Mouse (Mus musculus) urinary bladder, postnatal 36 days (tissue): ENCODE measurements around the gene Olfr798.

Experiments used
- DNase-seq, 2 experiments: peaks; one replicate each; pipeline ENCODE4 v3.0.0; 2022; ENCODE audit warnings: low spot score in 2 of 2, mixed read lengths in 1 of 2

Gene Olfr798

DNA sequence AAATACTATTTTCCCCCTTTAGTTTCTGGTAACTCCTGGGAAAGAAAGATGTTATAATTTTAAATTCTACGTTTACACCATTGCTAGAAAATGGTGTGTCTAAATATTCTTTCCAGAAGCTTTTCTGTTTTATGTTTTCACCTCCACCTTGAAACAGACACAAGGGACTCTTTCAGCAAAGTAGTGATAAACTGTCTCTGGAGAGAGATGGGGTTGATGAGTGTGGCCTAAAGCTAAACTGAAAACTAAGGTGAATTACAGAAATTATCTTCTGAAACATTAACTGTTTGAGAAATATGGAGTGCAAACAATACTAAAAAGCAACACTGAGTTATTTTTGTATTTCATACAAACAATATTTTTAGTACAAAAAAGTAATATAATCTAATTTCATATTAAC, at the start of gene Olfr798:
Gene Olfr798, minus strand, starts transcription at position 101 of the 400 bp plus-strand sequence.
- DNase-seq, result no peak

DNA sequence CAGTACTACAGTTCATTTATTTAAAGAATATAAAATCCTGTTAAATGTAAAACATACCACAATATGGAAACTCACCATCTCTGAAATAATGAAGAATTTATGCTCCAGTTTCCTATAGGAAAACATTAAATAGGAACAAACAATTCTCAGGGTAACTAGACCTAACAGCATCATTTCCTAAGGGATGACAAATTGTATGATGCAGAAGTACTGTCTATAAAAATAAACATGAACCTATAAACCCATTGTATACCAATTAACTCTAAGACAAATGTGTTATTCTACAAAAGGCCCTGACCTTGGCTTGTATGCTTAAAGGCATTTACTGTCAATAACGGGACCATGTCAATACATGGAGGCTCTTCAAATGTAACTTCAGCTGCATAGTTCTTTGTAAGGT, 46.0 kb upstream of the Olfr798 start, which contains the start of gene Olfr801:
Gene Olfr801, minus strand, starts transcription at position 101 of the 400 bp plus-strand sequence.
- no peak for DNase-seq

DNA sequence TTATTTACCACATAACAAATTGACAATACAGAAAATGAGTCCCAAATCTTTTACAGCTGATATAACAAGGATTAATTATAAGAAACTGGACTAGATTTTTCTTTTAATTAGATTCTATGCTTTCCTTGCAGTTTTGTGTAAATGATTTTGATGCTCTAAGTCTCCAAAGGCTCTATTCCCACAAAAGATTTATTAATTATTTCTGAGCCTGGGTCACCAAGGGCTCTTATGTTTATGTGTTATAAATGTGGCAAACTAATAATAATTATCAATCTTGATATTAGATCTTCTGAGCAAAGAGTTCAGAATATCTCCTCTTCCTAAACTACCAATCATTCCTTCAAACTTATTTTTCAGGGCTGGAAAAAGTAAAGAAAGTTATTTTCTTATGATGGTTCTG, 29.7 kb upstream of the Olfr798 start, which contains the start of gene Olfr800:
Gene Olfr800, plus strand, starts transcription at position 301 of the 400 bp plus-strand sequence.
- no peak for DNase-seq

DNA sequence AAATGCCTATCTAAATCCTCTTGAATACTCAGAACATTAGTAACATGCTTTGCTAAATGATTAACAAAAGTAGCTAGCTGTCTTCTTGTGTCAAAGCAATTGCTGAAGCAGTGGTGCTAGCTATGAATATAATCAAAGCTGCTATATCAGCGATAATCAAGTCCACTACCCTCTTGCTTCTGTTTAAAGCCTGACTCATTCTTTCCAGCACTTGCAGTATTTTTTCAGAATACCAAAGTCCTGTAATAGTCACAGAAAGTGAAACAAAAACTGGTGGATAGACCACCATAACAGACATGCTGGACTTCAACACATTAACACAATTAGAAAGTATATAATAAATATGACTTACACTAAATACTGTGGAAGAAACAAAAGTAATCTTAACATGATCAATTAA, 24.0 kb upstream of the Olfr798 start:
- DNase-seq, result no peak

DNA sequence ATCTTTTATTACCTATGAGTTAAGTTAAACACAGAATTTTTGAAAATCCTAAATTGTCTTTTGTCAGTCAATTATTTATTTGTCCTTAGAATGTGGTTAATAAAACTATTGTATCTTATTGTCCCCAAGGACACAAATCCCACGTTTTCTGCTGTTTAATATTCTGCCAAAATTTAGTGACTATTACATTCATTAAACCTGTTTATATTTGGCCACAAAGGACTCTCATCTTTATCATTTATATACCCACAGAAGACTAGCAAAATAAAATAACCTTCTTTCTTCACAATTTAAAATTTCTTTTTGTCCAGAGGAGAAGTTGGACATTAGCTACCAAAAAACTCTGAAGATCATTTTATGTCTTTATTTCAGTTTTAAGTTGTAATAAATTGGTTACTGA, 9.4 kb upstream of the Olfr798 start, which contains the start of gene Olfr799:
Gene Olfr799, plus strand, starts transcription at position 301 of the 400 bp plus-strand sequence.
- no peak for DNase-seq

DNA sequence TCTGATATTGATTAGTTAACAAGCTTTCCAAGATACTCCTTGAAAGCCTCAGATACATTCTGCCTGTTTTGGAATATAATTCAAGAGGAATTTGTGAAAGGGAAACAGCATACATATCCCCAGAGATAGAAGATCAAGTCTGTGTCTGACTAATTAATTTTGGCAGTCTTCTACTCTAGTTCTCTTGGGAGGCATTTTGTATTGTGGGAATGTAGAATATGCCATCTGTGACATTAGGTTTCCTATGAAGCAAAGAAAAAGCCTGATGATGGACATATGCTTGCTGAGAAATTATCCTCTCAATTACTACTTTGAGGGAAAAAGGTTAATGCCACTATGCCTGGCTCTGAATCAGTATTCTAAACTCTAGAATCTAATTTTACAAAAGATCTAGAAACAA, 4.5 kb downstream of the Olfr798 start:
- no peak for DNase-seq

DNA sequence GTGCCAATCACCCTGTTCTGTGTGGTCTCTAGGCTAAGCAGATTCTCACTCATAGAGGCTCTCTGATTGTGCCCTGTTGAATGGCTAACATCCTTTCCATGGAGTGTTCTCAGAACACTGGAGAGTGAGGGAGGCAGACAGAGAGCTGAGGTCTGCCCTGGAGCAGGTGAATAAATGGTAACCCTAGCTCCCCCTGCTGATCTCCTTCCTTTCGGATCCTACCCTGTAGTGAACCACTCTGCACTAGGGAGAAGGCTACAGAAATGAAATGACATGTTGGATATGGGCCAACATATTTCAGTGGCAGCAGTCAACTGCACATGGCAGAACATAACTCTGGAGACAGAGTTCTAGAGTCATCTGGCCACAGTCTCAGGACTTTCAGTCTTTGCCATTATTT, 6.0 kb downstream of the Olfr798 start:
- DNase-seq, result no peak

DNA sequence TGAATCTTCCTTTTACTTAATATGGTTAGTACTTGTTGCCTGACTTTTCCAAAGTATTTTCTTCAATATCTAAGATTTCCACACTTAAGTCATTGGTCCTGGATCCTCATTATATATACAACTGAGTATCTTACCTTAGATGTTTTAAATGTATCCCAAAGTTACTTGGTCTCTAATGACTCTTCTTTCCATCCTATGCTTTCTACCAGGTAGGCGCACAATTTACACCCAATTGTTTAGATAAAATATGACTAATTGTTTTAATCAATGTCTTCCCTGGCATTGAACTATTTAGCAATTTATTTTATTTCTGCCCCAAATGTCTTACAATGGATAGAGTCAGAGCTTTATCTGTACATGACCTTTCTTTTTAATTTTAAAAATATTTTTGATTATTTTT, 15.3 kb downstream of the Olfr798 start, which contains the start of gene Olfr796:
Gene Olfr796, minus strand, starts transcription at position 101 of the 400 bp plus-strand sequence.
- no peak for DNase-seq

DNA sequence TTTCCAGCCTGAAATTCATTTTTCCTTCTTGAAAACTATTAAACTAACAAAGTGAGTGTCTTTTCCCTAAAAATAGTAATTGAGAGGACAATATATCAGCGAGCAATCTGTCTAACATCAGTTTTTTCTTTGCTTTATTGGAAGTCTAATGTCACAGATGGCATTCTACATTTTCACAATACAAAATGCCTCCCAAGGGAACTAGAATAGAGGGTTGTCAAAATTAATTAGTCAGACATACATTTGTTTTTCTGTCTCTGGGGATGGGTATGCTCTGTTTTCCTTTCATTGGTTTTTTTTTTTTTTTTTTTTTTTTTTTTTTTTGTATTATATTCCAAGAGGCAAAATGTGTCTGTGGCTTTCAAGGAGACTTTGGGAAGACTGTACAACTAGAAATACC, 50.7 kb downstream of the Olfr798 start:
- DNase-seq, result no peak
